Mouse (Mus musculus) stomach, embryonic 15.5 days (tissue): ENCODE results near the gene Aunip. TPM values are rescaled to one million over a fixed set of nuclear protein-coding genes. Genes with fewer than 3 reads are reported as not detected.

Experiments used
- ATAC-seq: fragments of 200-750 bp; cut with Nextera tagmentation; 2 replicates; pipeline ENCODE4 v1.8.0; 2017; ENCODE audit warnings: low read depth, moderate number of reproducible peaks, moderate TSS enrichment; ENCODE audit not compliant: insufficient read depth, low FRiP score
- H3K27ac ChIP-seq: fragments of 300-500 bp; sonication (generic); 2 replicates; pipeline ENCODE4 v1.5.1; 2015; ENCODE audit warnings: mild to moderate bottlenecking, inconsistent platforms
- H3K27me3 ChIP-seq: fragments of 300-500 bp; sonication (generic); replicated peaks from 2 replicates; pipeline ENCODE4 v1.6.1; 2015; ENCODE audit warnings: inconsistent platforms
- H3K36me3 ChIP-seq: fragments of 300-500 bp; sonication (generic); 2 replicates; pipeline ENCODE4 v1.6.1; 2015; ENCODE audit warnings: inconsistent platforms
- H3K4me1 ChIP-seq: fragments of 300-500 bp; sonication (generic); 2 replicates; pipeline ENCODE4 v1.6.1; 2015; ENCODE audit warnings: inconsistent platforms
- H3K4me2 ChIP-seq: fragments of 300-500 bp; sonication (generic); 2 replicates; pipeline ENCODE4 v1.6.1; 2015; ENCODE audit warnings: mild to moderate bottlenecking, inconsistent platforms
- H3K4me3 ChIP-seq: fragments of 300-500 bp; sonication (generic); replicated peaks from 2 replicates; pipeline ENCODE4 v1.5.1; 2015; ENCODE audit warnings: inconsistent platforms
- H3K9ac ChIP-seq: fragments of 300-500 bp; sonication (generic); 2 replicates; pipeline ENCODE4 v1.6.1; 2015; ENCODE audit warnings: inconsistent platforms
- H3K9me3 ChIP-seq: fragments of 300-500 bp; sonication (generic); 2 replicates; pipeline ENCODE4 v1.6.1; 2016; ENCODE audit warnings: inconsistent platforms
- WGBS: fragments of 180-500 bp; shearing (Covaris S2); methylation state at CpG from one replicate; pipeline ENCODE4 v1.1.7; 2015; 5-methylcytosine and 5-hydroxymethylcytosine counted together
- polyA plus RNA-seq: library from polyadenylated mRNA; unstranded; fragments of >200 nt; fragmentation: Nextera tagmentation; extraction: Ambion mirVana; gene quantifications from 2 replicates; pipeline ENCODE4 v1.2.1, GENCODE M21; 2015

Gene Aunip
- polyA plus RNA-seq, result 12.7 and 14.0 TPM in 2 replicates

GRCm38 (mm10) chr4:134510845-134511411 lies at the start of gene Aunip:
Aunip (plus strand) TSS chr4:134510999.
- Histone ChIP-seq H3K27ac (peak within 1 kb of the TSS; percentile 44; the same call in 1 of the 2 replicates), H3K9ac (peak within 1 kb of the TSS; percentile 63), H3K36me3 (no peaks in the 10 kb centered on the region), H3K4me3 (peak within 1 kb of the TSS; percentile 68), H3K4me1 (peaks cover 15% of the 10 kb centered on the region), H3K9me3 (no peaks in the 10 kb centered on the region), H3K27me3 (no peaks in the 10 kb centered on the region), H3K4me2 (peak within 1 kb of the TSS; percentile 97)
- WGBS, result under 1% methylated on average over 42 of the region's 42 CpGs
- ATAC-seq, result peak; percentile 91

DNA sequence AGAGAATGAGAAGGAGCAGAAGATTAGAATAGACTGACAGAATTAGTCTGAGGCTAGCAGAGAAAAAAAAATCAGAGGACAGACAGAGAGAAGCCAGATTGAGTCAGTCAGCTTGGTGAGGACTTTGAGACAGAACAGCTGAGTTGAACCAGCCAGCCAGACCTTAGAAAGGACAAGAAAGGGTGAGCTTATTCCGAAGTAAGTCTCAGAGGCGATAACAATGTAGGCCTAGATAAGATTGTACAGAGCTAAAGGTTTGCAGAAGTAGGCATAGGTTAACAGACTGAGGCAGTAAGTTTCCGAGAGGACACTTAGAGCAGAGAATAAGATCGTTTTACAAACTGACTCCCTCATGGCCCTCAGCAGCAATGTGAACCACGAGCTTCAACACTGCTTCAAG lies 49.5 kb upstream of the Aunip start:
- 0 out of 2 replicates have a peak, but pooled peaks cover 3% of the 10 kb centered on the region for H3K4me1 ChIP-seq
- no peak overlapping the region for H3K4me2 ChIP-seq
- H3K27me3 ChIP-seq, result no peaks in the 10 kb centered on the region
- no peak overlapping the region for H3K27ac ChIP-seq
- H3K36me3 ChIP-seq, result no peaks in the 10 kb centered on the region
- WGBS, result 68% methylated on average over 5 of the region's 5 CpGs
- no peaks in the 10 kb centered on the region for H3K9me3 ChIP-seq
- no peak overlapping the region for H3K9ac ChIP-seq
- no peak overlapping the region for H3K4me3 ChIP-seq
- ATAC-seq, result no peak

DNA sequence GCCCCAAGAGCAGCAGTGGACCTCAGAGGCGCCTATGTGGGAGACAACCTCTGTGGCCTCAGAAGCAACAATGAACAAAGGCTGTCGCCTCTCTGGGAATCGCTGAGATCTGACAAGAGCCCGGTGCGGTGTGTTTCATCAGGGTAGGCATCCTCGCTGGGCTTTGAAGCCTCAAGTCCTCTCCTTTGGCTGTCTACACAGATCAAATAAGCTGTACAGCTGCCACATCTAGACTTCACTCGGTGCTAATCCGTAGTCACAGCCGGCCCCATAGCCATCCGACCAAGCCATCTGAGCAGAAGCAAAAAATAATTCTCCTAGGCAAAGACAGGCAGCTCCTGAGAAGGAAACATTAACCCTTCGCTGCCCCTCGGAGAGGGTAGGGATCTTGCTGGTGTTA lies 45.0 kb upstream of the Aunip start:
- H3K9me3 ChIP-seq, result no peaks in the 10 kb centered on the region
- H3K36me3 ChIP-seq, result peaks cover under 1% of the 10 kb centered on the region
- no peak overlapping the region for H3K27ac ChIP-seq
- no peak for ATAC-seq
- WGBS, result 52% methylated on average over 12 of the region's 12 CpGs
- no peak overlapping the region for H3K4me3 ChIP-seq
- H3K4me1 ChIP-seq, result peaks cover 6% of the 10 kb centered on the region; the same call in 1 of the 2 replicates
- H3K27me3 ChIP-seq, result no peaks in the 10 kb centered on the region
- no peak overlapping the region for H3K4me2 ChIP-seq
- no peak overlapping the region for H3K9ac ChIP-seq

DNA sequence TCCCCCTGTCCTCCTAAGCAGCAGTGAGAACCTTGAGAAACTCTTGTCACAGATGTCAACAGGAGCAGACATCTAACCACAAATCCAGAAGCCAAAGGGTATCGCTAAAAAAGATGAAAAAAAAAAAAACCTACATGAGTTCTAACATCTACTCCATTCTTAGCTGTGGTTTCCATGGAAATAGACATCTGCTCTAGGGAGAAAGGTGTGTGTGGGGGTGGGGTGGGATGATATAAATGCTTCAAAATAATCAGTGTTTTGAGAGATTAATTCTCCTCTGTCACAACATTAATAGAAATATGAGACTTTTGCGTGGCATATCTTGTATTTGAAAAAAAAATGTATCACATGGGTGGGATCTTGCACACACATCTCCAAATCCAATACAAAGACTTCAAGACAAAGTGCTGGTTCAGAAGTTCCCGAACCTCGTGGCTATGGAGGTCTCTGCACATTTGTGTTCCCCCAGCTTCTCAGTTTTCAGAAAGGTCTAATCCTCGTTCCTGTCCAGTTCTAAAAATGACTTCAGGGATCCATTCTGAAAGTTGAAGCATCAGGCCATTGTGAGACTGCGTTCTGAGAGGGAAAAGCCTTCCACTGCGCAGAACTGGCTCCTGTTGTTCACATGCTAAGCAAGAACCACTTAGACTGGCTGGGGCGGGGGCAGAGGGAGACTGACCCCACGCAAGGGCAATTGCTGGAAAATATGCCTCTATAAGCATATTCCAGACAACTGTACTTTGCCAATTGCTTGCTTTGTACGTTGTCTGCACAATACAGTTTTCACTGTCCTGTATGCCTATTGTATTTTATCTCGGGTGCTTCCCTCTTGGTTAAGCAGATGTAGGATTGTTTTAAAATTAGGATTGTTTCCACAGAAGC lies 44.2 kb upstream of the Aunip start:
- Histone ChIP-seq H3K4me1 (peaks cover 6% of the 10 kb centered on the region; the same call in 1 of the 2 replicates), H3K27ac (0 out of 2 replicates have a peak overlapping the region, but pooled peaks have one; percentile 11), H3K4me3 (no peak overlapping the region), H3K36me3 (peaks cover 8% of the 10 kb centered on the region), H3K9ac (no peak overlapping the region), H3K9me3 (no peaks in the 10 kb centered on the region), H3K4me2 (no peak overlapping the region), H3K27me3 (no peaks in the 10 kb centered on the region)
- no peak for ATAC-seq
- WGBS, result 63% methylated on average over 11 of the region's 11 CpGs

- no peaks in the 10 kb centered on the region for H3K9me3 ChIP-seq
- H3K4me3 ChIP-seq, result peak overlapping the region; percentile 96
- 0% methylated on average over 31 of the region's 31 CpGs for WGBS
Measured at GRCm38 (mm10) chr4:134467435-134468214, 43.2 kb upstream of the Aunip start.

GRCm38 (mm10) chr4:134468215-134468575 lies 42.6 kb upstream of the Aunip start, which contains the start of gene Stmn1:
Stmn1 (plus strand) TSS chr4:134468320.
- H3K9ac ChIP-seq, result peak within 1 kb of the TSS; percentile 87
- ATAC-seq, result peak; percentile 95
- peak within 1 kb of the TSS; percentile 98 for H3K4me2 ChIP-seq
- under 1% methylated on average over 31 of the region's 31 CpGs for WGBS
- peak within 1 kb of the TSS; percentile 93 for H3K27ac ChIP-seq
- H3K4me1 ChIP-seq, result peaks cover 6% of the 10 kb centered on the region; the same call in 1 of the 2 replicates
- peak within 1 kb of the TSS; percentile 96 for H3K4me3 ChIP-seq
- H3K9me3 ChIP-seq, result no peaks in the 10 kb centered on the region
- H3K27me3 ChIP-seq, result no peaks in the 10 kb centered on the region
- H3K36me3 ChIP-seq, result peaks cover 16% of the 10 kb centered on the region

More at GRCm38 (mm10) chr4:134467435-134468214, 43.2 kb upstream of the Aunip start:
- peak; percentile 2; the same call in 1 of the 2 replicates for ATAC-seq
- Histone ChIP-seq H3K27ac (peak overlapping the region; percentile 38; the same call in 1 of the 2 replicates), H3K36me3 (peaks cover 16% of the 10 kb centered on the region), H3K4me1 (peaks cover 6% of the 10 kb centered on the region; the same call in 1 of the 2 replicates), H3K4me2 (peak overlapping the region; percentile 98), H3K9ac (peak overlapping the region; percentile 48), H3K27me3 (no peaks in the 10 kb centered on the region)

DNA sequence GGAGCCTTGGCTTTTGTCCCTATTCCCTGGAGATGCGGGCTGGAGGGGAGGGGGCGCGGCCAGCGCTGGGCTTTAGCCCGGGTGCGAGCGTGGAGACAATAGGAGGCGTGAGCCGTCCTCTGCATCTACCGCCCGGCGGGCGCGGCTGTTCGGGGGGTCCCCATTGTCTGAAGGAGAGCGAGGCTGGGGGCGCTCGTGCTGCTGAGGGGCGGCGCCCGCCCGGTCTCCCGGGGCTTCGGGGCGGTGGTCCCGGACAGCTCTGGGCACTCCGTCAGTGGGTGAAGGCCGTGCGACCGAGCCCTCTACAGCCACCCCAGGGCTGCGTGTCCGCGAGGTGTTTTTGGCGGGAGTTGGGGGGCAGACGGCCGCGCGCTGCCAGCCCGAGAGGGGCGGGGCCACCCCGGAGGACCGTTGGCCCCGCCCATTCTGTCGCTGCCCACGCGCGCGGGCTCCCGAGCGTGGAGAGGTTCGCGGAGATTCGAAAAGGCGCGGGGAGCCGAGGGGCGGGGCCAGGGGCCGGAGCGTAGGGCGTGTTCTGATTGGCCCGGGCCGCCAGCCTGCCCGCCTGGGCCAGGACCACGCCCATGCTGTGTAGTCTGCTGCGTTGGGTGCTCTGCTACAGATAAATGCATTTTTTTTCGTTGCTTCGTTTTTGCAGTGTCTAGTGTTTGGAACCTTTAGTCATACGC lies 42.1 kb upstream of the Aunip start:
- ATAC-seq, result peak; percentile 87
- Histone ChIP-seq H3K27me3 (no peaks in the 10 kb centered on the region), H3K9ac (peak overlapping the region; percentile 87), H3K27ac (peak overlapping the region; percentile 93), H3K4me3 (peak overlapping the region; percentile 96), H3K36me3 (peaks cover 16% of the 10 kb centered on the region), H3K9me3 (no peaks in the 10 kb centered on the region), H3K4me1 (peaks cover 6% of the 10 kb centered on the region; the same call in 1 of the 2 replicates), H3K4me2 (peak overlapping the region; percentile 98)
- under 1% methylated on average over 66 of the region's 68 CpGs for WGBS

DNA sequence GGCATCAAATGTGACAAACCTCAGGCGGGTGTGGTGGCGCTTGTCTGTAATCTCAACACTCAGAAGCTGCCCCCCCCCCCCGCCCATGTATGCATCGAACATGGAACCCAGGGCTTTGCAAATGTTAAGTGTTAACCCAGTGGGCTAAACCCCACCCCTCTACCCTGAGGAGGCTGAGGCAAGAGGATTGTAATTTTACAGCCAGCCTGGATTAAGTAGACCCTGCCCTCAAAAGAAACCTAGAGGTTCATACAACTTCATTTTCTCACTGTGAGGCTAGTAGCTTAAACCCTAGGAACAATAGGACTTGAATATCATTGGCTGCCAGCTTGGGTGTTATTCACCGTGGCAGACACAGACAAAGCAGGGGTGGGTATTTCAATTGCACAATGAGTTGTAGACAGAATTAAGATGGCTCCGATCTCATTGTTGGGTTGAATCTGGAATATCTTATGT lies 41.4 kb upstream of the Aunip start:
- WGBS, result 12% methylated on average over 6 of the region's 6 CpGs
- no peaks in the 10 kb centered on the region for H3K27me3 ChIP-seq
- H3K9ac ChIP-seq, result no peak overlapping the region
- H3K36me3 ChIP-seq, result peaks cover 23% of the 10 kb centered on the region
- H3K4me1 ChIP-seq, result peaks cover 6% of the 10 kb centered on the region; the same call in 1 of the 2 replicates
- peak overlapping the region; percentile 93; the same call in 1 of the 2 replicates for H3K27ac ChIP-seq
- H3K9me3 ChIP-seq, result no peaks in the 10 kb centered on the region
- peak overlapping the region; percentile 98 for H3K4me2 ChIP-seq
- no peak for ATAC-seq
- peak overlapping the region; percentile 96 for H3K4me3 ChIP-seq

GRCm38 (mm10) chr4:134469985-134470384 lies 40.8 kb upstream of the Aunip start:
- Histone ChIP-seq H3K36me3 (peaks cover 28% of the 10 kb centered on the region), H3K4me2 (peak overlapping the region; percentile 98), H3K27me3 (no peaks in the 10 kb centered on the region), H3K4me3 (peak overlapping the region; percentile 96; the same call in 1 of the 2 replicates), H3K4me1 (peaks cover 6% of the 10 kb centered on the region; the same call in 1 of the 2 replicates), H3K9ac (no peak overlapping the region), H3K27ac (no peak overlapping the region), H3K9me3 (no peaks in the 10 kb centered on the region)
- ATAC-seq, result no peak
- 47% methylated on average over 3 of the region's 3 CpGs for WGBS

DNA sequence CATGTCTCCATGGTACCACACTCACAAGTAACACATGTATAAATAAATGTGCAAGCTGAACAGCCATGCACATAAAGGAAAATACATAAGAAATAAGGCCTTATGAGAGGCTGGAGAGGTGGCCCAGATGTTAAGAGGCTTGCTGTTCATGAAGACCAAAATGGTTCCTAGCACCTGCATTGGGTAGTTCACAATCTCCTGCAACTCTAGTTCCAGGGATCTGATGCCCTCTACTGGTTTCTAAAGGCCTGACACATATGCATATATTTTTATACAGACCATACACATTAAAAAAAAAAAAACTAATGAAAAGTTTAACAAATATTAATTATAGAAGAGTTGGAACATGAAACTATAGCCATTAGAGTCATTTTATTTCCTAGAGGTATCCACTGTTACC lies 39.3 kb upstream of the Aunip start:
- H3K27ac ChIP-seq, result no peak overlapping the region
- H3K9ac ChIP-seq, result no peak overlapping the region
- no peak overlapping the region for H3K4me3 ChIP-seq
- H3K4me2 ChIP-seq, result no peak overlapping the region
- H3K36me3 ChIP-seq, result peaks cover 38% of the 10 kb centered on the region
- H3K27me3 ChIP-seq, result no peaks in the 10 kb centered on the region
- peaks cover 6% of the 10 kb centered on the region; the same call in 1 of the 2 replicates for H3K4me1 ChIP-seq
- no peaks in the 10 kb centered on the region for H3K9me3 ChIP-seq
- ATAC-seq, result no peak

DNA sequence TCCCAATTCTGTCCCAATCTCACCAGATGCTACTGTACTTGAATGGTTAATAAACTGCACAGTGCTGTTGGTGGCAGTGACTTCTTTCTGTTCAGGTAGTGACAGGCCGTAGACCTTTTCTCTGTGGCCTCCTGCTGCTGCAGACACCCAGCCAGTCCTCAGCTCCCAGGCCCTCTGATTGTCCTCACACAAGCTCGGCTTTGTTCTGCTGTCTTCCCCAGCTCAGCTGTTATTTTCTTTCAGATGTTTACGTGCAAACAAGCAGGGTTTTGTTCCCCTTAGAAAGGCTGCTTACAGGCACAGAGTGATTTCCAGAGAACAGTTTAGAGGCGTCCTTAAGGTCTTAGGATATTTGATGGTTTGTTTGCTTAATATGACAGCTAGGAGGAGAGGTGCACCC lies 37.0 kb upstream of the Aunip start:
- Histone ChIP-seq H3K9ac (no peak overlapping the region), H3K27me3 (no peaks in the 10 kb centered on the region), H3K9me3 (no peaks in the 10 kb centered on the region), H3K27ac (no peak overlapping the region), H3K4me2 (no peak overlapping the region), H3K4me3 (no peak overlapping the region), H3K36me3 (peaks cover 38% of the 10 kb centered on the region), H3K4me1 (no peaks in the 10 kb centered on the region)
- no peak for ATAC-seq
- 75% methylated on average over 4 of the region's 4 CpGs for WGBS
